Mouse (Mus musculus) testis, adult 2 months (tissue): Measurements from ENCODE around the gene Rrh. TPM values are rescaled to one million over a fixed set of nuclear protein-coding genes. Genes with fewer than 3 reads are reported as not detected.

Source experiments
- H3K27ac ChIP-seq: fragments of 200-500 bp; 2 replicates; pipeline ENCODE4 v1.5.1; 2012; ENCODE audit warnings: low read depth, low read length; ENCODE audit not compliant: control insufficient read depth, insufficient read depth
- H3K27me3 ChIP-seq: fragments of 200-500 bp; 2 replicates; pipeline ENCODE4 v1.6.1; 2012; ENCODE audit warnings: mild to moderate bottlenecking, low read length, moderate library complexity; ENCODE audit not compliant: control insufficient read depth, insufficient read depth
- H3K36me3 ChIP-seq: fragments of 200-500 bp; 2 replicates; pipeline ENCODE4 v1.6.1; 2012; ENCODE audit warnings: mild to moderate bottlenecking, low read length; ENCODE audit not compliant: control insufficient read depth, insufficient read depth
- H3K4me1 ChIP-seq: fragments of 200-500 bp; 2 replicates; pipeline ENCODE4 v1.6.1; 2012; ENCODE audit warnings: low read length; ENCODE audit not compliant: control insufficient read depth, insufficient read depth
- H3K4me3 ChIP-seq: fragments of 200-500 bp; 2 replicates; pipeline ENCODE4 v1.5.1; 2012; ENCODE audit warnings: low read depth, mild to moderate bottlenecking, low read length, moderate library complexity, mixed read lengths; ENCODE audit not compliant: control insufficient read depth
- CTCF ChIP-seq: fragments of 200-500 bp; IDR thresholded peaks from 2 replicates; pipeline ENCODE4 v1.5.1; 2012; ENCODE audit warnings: low read depth, mild to moderate bottlenecking, inconsistent platforms, low read length, moderate library complexity; ENCODE audit not compliant: control insufficient read depth, insufficient read depth, insufficient replicate concordance
- POLR2A ChIP-seq: fragments of 200-500 bp; IDR thresholded peaks from 2 replicates; pipeline ENCODE4 v1.6.1; 2012; ENCODE audit warnings: low read depth, mild to moderate bottlenecking, inconsistent platforms, low read length, moderate library complexity; ENCODE audit not compliant: control insufficient read depth
- polyA plus RNA-seq: library from polyadenylated mRNA; depleted of rRNA; stranded (reverse); fragments of >200 nt; gene quantifications from 2 replicates; pipeline ENCODE4 v1.2.3, GENCODE M21; 2012

Gene Rrh
- polyA plus RNA-seq, 1 experiment = 0.28 TPM

- Histone ChIP-seq H3K27ac (0 out of 2 replicates have a peak overlapping the region, but pooled peaks have one; percentile 8), H3K4me3 (no peak overlapping the region)
- TF ChIP-seq POLR2A (no peak), CTCF (no peak)
Measured at GRCm38 (mm10) chr3:129836051-129836697, 13.8 kb upstream of the Rrh start.

GRCm38 (mm10) chr3:129835388-129835934 is 13.1 kb upstream of the Rrh start, which contains the start of gene Cfi:
Gene Cfi, plus strand, starts transcription at chr3:129835884.
- H3K27me3 ChIP-seq = no peaks in the 10 kb centered on the region
- no peaks in the 10 kb centered on the region for H3K36me3 ChIP-seq
- TF ChIP-seq CTCF (no peak), POLR2A (no peak)
- H3K27ac ChIP-seq = 0 out of 2 replicates have a peak within 1 kb of the TSS, but pooled peaks have one; percentile 8
- no peak within 1 kb of the TSS for H3K4me3 ChIP-seq
- H3K4me1 ChIP-seq = peaks cover 6% of the 10 kb centered on the region

More at GRCm38 (mm10) chr3:129836051-129836697, 13.8 kb upstream of the Rrh start:
- peaks cover 6% of the 10 kb centered on the region for H3K4me1 ChIP-seq
- H3K27me3 ChIP-seq = no peaks in the 10 kb centered on the region
- no peaks in the 10 kb centered on the region for H3K36me3 ChIP-seq

- Histone ChIP-seq H3K27ac (peak within 1 kb of the TSS; percentile 93), H3K4me1 (peaks cover 5% of the 10 kb centered on the region), H3K36me3 (peaks cover 1% of the 10 kb centered on the region; the same call in 1 of the 2 replicates), H3K4me3 (peak within 1 kb of the TSS; percentile 90), H3K27me3 (no peaks in the 10 kb centered on the region)
- TF ChIP-seq POLR2A (peak; percentile 97), CTCF (no peak)
Measured at GRCm38 (mm10) chr3:129831035-129831568, 8.7 kb upstream of the Rrh start, which contains the start of gene Gar1. Gene Gar1, minus strand, starts transcription at chr3:129831396.

GRCm38 (mm10) chr3:129830626-129831025 is 8.2 kb upstream of the Rrh start:
- peak overlapping the region; percentile 90 for H3K4me3 ChIP-seq
- H3K36me3 ChIP-seq = peaks cover 1% of the 10 kb centered on the region; the same call in 1 of the 2 replicates
- TF ChIP-seq CTCF (no peak), POLR2A (no peak)
- peak overlapping the region; percentile 88 for H3K27ac ChIP-seq
- H3K4me1 ChIP-seq = peaks cover 1% of the 10 kb centered on the region; the same call in 1 of the 2 replicates
- no peaks in the 10 kb centered on the region for H3K27me3 ChIP-seq

GRCm38 (mm10) chr3:129827691-129828090 is 5.3 kb upstream of the Rrh start:
- TF ChIP-seq CTCF (no peak), POLR2A (no peak)
- Histone ChIP-seq H3K27me3 (no peaks in the 10 kb centered on the region), H3K4me3 (no peak overlapping the region), H3K36me3 (peaks cover 5% of the 10 kb centered on the region), H3K4me1 (no peaks in the 10 kb centered on the region), H3K27ac (no peak overlapping the region)

- Histone ChIP-seq H3K27me3 (no peaks in the 10 kb centered on the region), H3K4me1 (no peaks in the 10 kb centered on the region), H3K27ac (no peak overlapping the region), H3K4me3 (no peak overlapping the region), H3K36me3 (peaks cover 5% of the 10 kb centered on the region)
- TF ChIP-seq CTCF = no peak
- no peak for TF ChIP-seq POLR2A
Measured at GRCm38 (mm10) chr3:129826691-129827090, 4.3 kb upstream of the Rrh start.

GRCm38 (mm10) chr3:129824891-129825290 is 2.5 kb upstream of the Rrh start:
- no peak for TF ChIP-seq POLR2A
- TF ChIP-seq CTCF = no peak
- H3K36me3 ChIP-seq = peaks cover 5% of the 10 kb centered on the region

More at GRCm38 (mm10) chr3:129824891-129825290, 2.5 kb upstream of the Rrh start:
- Histone ChIP-seq H3K4me1 (no peaks in the 10 kb centered on the region), H3K27me3 (no peaks in the 10 kb centered on the region), H3K27ac (no peak overlapping the region), H3K4me3 (no peak overlapping the region)
